Mouse (Mus musculus) embryonic facial prominence, embryonic 13.5 days (tissue): Measurements from ENCODE around the gene Gpr153. TPM values are rescaled to one million over a fixed set of nuclear protein-coding genes. Genes with fewer than 3 reads are reported as not detected.

Source experiments
- ATAC-seq: fragments of 200-750 bp; cut with Nextera tagmentation; 2 replicates; pipeline ENCODE4 v1.8.0; 2017; ENCODE audit warnings: low read depth; ENCODE audit not compliant: insufficient number of reproducible peaks, insufficient read depth, low FRiP score, low TSS enrichment
- H3K27ac ChIP-seq: fragments of 300-500 bp; sonication (generic); 2 replicates; pipeline ENCODE4 v1.5.1; 2015; ENCODE audit warnings: moderate library complexity, mild to moderate bottlenecking, inconsistent platforms
- H3K27me3 ChIP-seq: fragments of 300-500 bp; sonication (generic); 2 replicates; pipeline ENCODE4 v1.6.1; 2015; ENCODE audit warnings: mild to moderate bottlenecking, inconsistent platforms
- H3K36me3 ChIP-seq: fragments of 300-500 bp; sonication (generic); 2 replicates; pipeline ENCODE4 v1.6.1; 2015; ENCODE audit warnings: mild to moderate bottlenecking, inconsistent platforms
- H3K4me1 ChIP-seq: fragments of 300-500 bp; sonication (generic); 2 replicates; pipeline ENCODE4 v1.6.1; 2015; ENCODE audit warnings: inconsistent platforms
- H3K4me2 ChIP-seq: fragments of 300-500 bp; sonication (generic); 2 replicates; pipeline ENCODE4 v1.6.1; 2015; ENCODE audit warnings: moderate library complexity, mild to moderate bottlenecking, inconsistent platforms
- H3K4me3 ChIP-seq: fragments of 300-500 bp; sonication (generic); 2 replicates; pipeline ENCODE4 v1.5.1; 2015; ENCODE audit warnings: mild to moderate bottlenecking, inconsistent platforms
- H3K9ac ChIP-seq: fragments of 300-500 bp; sonication (generic); 2 replicates; pipeline ENCODE4 v1.6.1; 2015; ENCODE audit warnings: mild to moderate bottlenecking, inconsistent platforms
- H3K9me3 ChIP-seq: fragments of 300-500 bp; sonication (generic); 2 replicates; pipeline ENCODE4 v1.6.1; 2016; ENCODE audit warnings: inconsistent platforms
- WGBS: fragments of 180-500 bp; shearing (Covaris S2); methylation state at CpG from one replicate; pipeline ENCODE4 v1.1.7; 2015; ENCODE audit warnings: mixed read lengths; 5-methylcytosine and 5-hydroxymethylcytosine counted together
- polyA plus RNA-seq: library from polyadenylated mRNA; unstranded; fragments of >200 nt; fragmentation: Nextera tagmentation; extraction: Ambion mirVana; gene quantifications from 2 replicates; pipeline ENCODE4 v1.2.1, GENCODE M21; 2015

The Gpr153 gene
- polyA plus RNA-seq, 1 experiment from 2014 or later, result 11.1 TPM

- no peak overlapping the region for H3K4me2 ChIP-seq
- no peak for ATAC-seq
- H3K27me3 ChIP-seq, result no peaks in the 10 kb centered on the region
- H3K4me1 ChIP-seq, result no peaks in the 10 kb centered on the region
- no peak overlapping the region for H3K4me3 ChIP-seq
- H3K9me3 ChIP-seq, result no peaks in the 10 kb centered on the region
- no peak overlapping the region for H3K9ac ChIP-seq
- H3K27ac ChIP-seq, result no peak overlapping the region
- peaks cover 85% of the 10 kb centered on the region for H3K36me3 ChIP-seq
- WGBS, result 90% methylated on average over 6 of the region's 6 CpGs
These were observed 30.7 kb downstream of the Gpr153 start for GRCm38 (mm10) chr4:152304685-152305084.

GRCm38 (mm10) chr4:152305991-152306390 lies 32.0 kb downstream of the Gpr153 start:
- 83% methylated on average over 6 of the region's 6 CpGs for WGBS
- Histone ChIP-seq H3K9me3 (no peaks in the 10 kb centered on the region), H3K4me1 (no peaks in the 10 kb centered on the region), H3K4me2 (no peak overlapping the region), H3K27me3 (peaks cover 12% of the 10 kb centered on the region), H3K36me3 (peaks cover 72% of the 10 kb centered on the region), H3K4me3 (no peak overlapping the region), H3K9ac (0 out of 2 replicates have a peak overlapping the region, but pooled peaks have one; percentile 22), H3K27ac (no peak overlapping the region)
- no peak for ATAC-seq

GRCm38 (mm10) chr4:152307542-152307941 lies 33.5 kb downstream of the Gpr153 start:
- Histone ChIP-seq H3K4me3 (no peak overlapping the region), H3K27me3 (peaks cover 28% of the 10 kb centered on the region), H3K4me2 (no peak overlapping the region), H3K4me1 (peaks cover 6% of the 10 kb centered on the region), H3K27ac (no peak overlapping the region), H3K9ac (no peak overlapping the region), H3K36me3 (peaks cover 56% of the 10 kb centered on the region), H3K9me3 (no peaks in the 10 kb centered on the region)
- ATAC-seq, result no peak
- WGBS, result 78% methylated on average over 9 of the region's 9 CpGs

- peaks cover 28% of the 10 kb centered on the region for H3K4me1 ChIP-seq
- peak overlapping the region; percentile 41; the same call in 1 of the 2 replicates for H3K4me3 ChIP-seq
- WGBS, result 2% methylated on average over 14 of the region's 14 CpGs
These were observed 38.2 kb downstream of the Gpr153 start for GRCm38 (mm10) chr4:152312186-152312585.

GRCm38 (mm10) chr4:152313211-152313632 lies 39.2 kb downstream of the Gpr153 start:
- Histone ChIP-seq H3K36me3 (peaks cover 12% of the 10 kb centered on the region), H3K4me3 (peak overlapping the region; percentile 41), H3K4me1 (peaks cover 28% of the 10 kb centered on the region), H3K9ac (peak overlapping the region; percentile 47), H3K4me2 (peak overlapping the region; percentile 67), H3K27ac (no peak overlapping the region), H3K27me3 (peaks cover 85% of the 10 kb centered on the region), H3K9me3 (no peaks in the 10 kb centered on the region)
- ATAC-seq, result peak; percentile 67
- WGBS, result under 1% methylated on average over 29 of the region's 29 CpGs

More at GRCm38 (mm10) chr4:152312186-152312585, 38.2 kb downstream of the Gpr153 start:
- peak overlapping the region; percentile 67 for H3K4me2 ChIP-seq
- ATAC-seq, result no peak
- H3K27ac ChIP-seq, result no peak overlapping the region
- peaks cover 15% of the 10 kb centered on the region for H3K36me3 ChIP-seq
- peaks cover 74% of the 10 kb centered on the region for H3K27me3 ChIP-seq
- no peak overlapping the region for H3K9ac ChIP-seq
- H3K9me3 ChIP-seq, result no peaks in the 10 kb centered on the region

GRCm38 (mm10) chr4:152313934-152314333 lies 39.9 kb downstream of the Gpr153 start:
- Histone ChIP-seq H3K4me3 (no peak overlapping the region), H3K4me2 (peak overlapping the region; percentile 67), H3K27ac (no peak overlapping the region), H3K27me3 (peaks cover 92% of the 10 kb centered on the region), H3K4me1 (peaks cover 35% of the 10 kb centered on the region), H3K36me3 (peaks cover 5% of the 10 kb centered on the region; the same call in 1 of the 2 replicates), H3K9me3 (no peaks in the 10 kb centered on the region), H3K9ac (no peak overlapping the region)
- ATAC-seq, result no peak

- no peak overlapping the region for H3K27ac ChIP-seq
- H3K36me3 ChIP-seq, result no peaks in the 10 kb centered on the region
- H3K4me3 ChIP-seq, result peak overlapping the region; percentile 33
- H3K4me1 ChIP-seq, result peaks cover 36% of the 10 kb centered on the region
- peaks cover 85% of the 10 kb centered on the region for H3K27me3 ChIP-seq
- H3K9me3 ChIP-seq, result no peaks in the 10 kb centered on the region
- H3K9ac ChIP-seq, result no peak overlapping the region
- WGBS, result under 1% methylated on average over 43 of the region's 43 CpGs
- peak overlapping the region; percentile 58 for H3K4me2 ChIP-seq
- ATAC-seq, result no peak
These were observed 41.6 kb downstream of the Gpr153 start for GRCm38 (mm10) chr4:152315498-152316213.

GRCm38 (mm10) chr4:152317631-152318033 lies 43.6 kb downstream of the Gpr153 start:
- Histone ChIP-seq H3K9ac (no peak overlapping the region), H3K4me2 (no peak overlapping the region), H3K4me3 (no peak overlapping the region), H3K36me3 (no peaks in the 10 kb centered on the region), H3K4me1 (peaks cover 29% of the 10 kb centered on the region), H3K9me3 (no peaks in the 10 kb centered on the region), H3K27ac (no peak overlapping the region), H3K27me3 (peaks cover 65% of the 10 kb centered on the region)
- 76% methylated on average over 6 of the region's 6 CpGs for WGBS
- ATAC-seq, result no peak

GRCm38 (mm10) chr4:152318517-152319234 lies 44.6 kb downstream of the Gpr153 start, which contains the start of gene Rnf207:
Gene Rnf207 (minus strand): TSS chr4:152318993.
- Histone ChIP-seq H3K27ac (no peak within 1 kb of the TSS), H3K4me3 (peak within 1 kb of the TSS; percentile 26), H3K9ac (peak within 1 kb of the TSS; percentile 51), H3K36me3 (no peaks in the 10 kb centered on the region), H3K27me3 (peaks cover 54% of the 10 kb centered on the region), H3K4me1 (peaks cover 19% of the 10 kb centered on the region), H3K4me2 (peak within 1 kb of the TSS; percentile 48), H3K9me3 (no peaks in the 10 kb centered on the region)
- 4% methylated on average over 26 of the region's 26 CpGs for WGBS
- no peak for ATAC-seq

- ATAC-seq, result no peak
- H3K36me3 ChIP-seq, result no peaks in the 10 kb centered on the region
These were observed 47.4 kb downstream of the Gpr153 start for GRCm38 (mm10) chr4:152321464-152321863.

GRCm38 (mm10) chr4:152324641-152325562 lies 50.9 kb downstream of the Gpr153 start:
- Histone ChIP-seq H3K4me2 (peak overlapping the region; percentile 75), H3K9ac (peak overlapping the region; percentile 98; the same call in 1 of the 2 replicates), H3K4me1 (peaks cover 14% of the 10 kb centered on the region), H3K27me3 (no peaks in the 10 kb centered on the region), H3K27ac (peak overlapping the region; percentile 57; the same call in 1 of the 2 replicates), H3K4me3 (peak overlapping the region; percentile 98), H3K36me3 (peaks cover 20% of the 10 kb centered on the region), H3K9me3 (no peaks in the 10 kb centered on the region)
- 51% methylated on average over 16 of the region's 16 CpGs for WGBS
- no peak for ATAC-seq

More at GRCm38 (mm10) chr4:152321464-152321863, 47.4 kb downstream of the Gpr153 start:
- Histone ChIP-seq H3K9ac (no peak overlapping the region), H3K9me3 (no peaks in the 10 kb centered on the region), H3K4me3 (no peak overlapping the region), H3K4me2 (no peak overlapping the region), H3K4me1 (peaks cover 8% of the 10 kb centered on the region), H3K27me3 (peaks cover 27% of the 10 kb centered on the region), H3K27ac (no peak overlapping the region)
- WGBS, result 34% methylated on average over 5 of the region's 5 CpGs
